Mouse (Mus musculus) stomach, embryonic 14.5 days (tissue): Measurements from ENCODE around the gene Ptprn2. TPM values are rescaled to one million over a fixed set of nuclear protein-coding genes. Genes with fewer than 3 reads are reported as not detected.

Source experiments
- microRNA counts: library from miRNA; unstranded; fragments of <30 nt; microRNA quantifications from one replicate; lab custom pipeline; 2016
- microRNA-seq: library from miRNA; unstranded; fragments of <30 nt; microRNA quantifications from one replicate; pipeline ENCODE4, GENCODE M21; 2016
- polyA plus RNA-seq: library from polyadenylated mRNA; unstranded; fragments of >200 nt; fragmentation: Nextera tagmentation; extraction: Ambion mirVana; gene quantifications from 2 replicates; pipeline ENCODE4 v1.2.1, GENCODE M21; 2014

Ptprn2 gene
- polyA plus RNA-seq, 1 experiment from 2014 or later: 2.2 TPM

MicroRNA genes within 50 kb of the gene (microRNA counts, 519-probe panel; counts per million panel counts)
- 2,470 counts per million, percentile 41 among the panel's probes with 10 or more counts for microRNA mmu-miR-153 (lab: Ali Mortazavi, UCI)

Small RNA genes lying within 50 kb of the gene (microRNA-seq; reads per million reads assigned to microRNA genes)
- 26.3 reads per million, percentile 31 among the genes with 10 or more reads in this experiment for gene Mir153

Other genes with a start within 250 kb of the Ptprn2 start
- 21.7 and 23.9 TPM in 2 replicates for gene Wdr60, start 222.7 kb upstream of the Ptprn2 start, polyA plus RNA-seq
- not detected in 2 replicates for gene Gm11027, start 210.3 kb upstream of the Ptprn2 start, polyA plus RNA-seq
- gene Esyt2, start 204.5 kb upstream of the Ptprn2 start, polyA plus RNA-seq: 44.6 and 47.7 TPM in 2 replicates
- 41.2 and 44.6 TPM in 2 replicates for gene Ncapg2, start 80.3 kb upstream of the Ptprn2 start, polyA plus RNA-seq